Mouse (Mus musculus): Measurements from ENCODE around the gene Zfp866.

Gene Zfp866

GRCm38 (mm10) chr8:69790773-69791367 lies at the start of gene Zfp866, which contains the start of gene Atp13a1:
Gene Zfp866, minus strand, starts transcription at chr8:69791178.
Gene Atp13a1, plus strand, starts transcription at chr8:69791163.
- peak; percentile 91 to 93 for DNase-seq

DNA sequence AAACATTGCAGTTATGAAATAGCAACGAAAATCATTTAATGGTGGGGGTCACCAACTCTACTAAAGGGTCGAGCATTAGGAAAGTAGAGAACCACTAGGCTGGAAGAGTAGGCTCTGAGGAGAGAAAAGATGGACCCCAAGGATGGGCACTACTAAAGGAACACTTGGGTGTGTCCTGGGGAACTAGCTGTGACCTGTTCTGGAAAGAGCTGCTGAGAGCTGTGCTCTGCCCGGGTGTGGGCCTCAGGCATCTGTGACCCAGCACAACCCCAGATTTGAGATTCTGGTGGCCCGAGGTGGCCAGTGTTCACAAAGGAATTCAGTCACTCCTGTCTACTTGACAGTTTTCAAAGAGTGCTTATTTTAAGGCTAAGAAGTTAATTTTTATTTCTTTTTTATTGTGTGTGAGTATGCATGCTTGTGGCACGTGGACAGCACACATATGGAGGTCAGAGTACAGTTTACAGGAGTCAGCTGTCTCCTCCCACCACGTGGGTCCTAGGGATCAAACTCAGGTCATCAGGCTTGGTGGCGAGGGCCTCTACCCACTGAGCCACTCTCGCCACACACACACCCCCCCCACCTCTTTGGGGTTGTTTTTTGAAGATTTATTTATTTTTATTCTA lies 46.2 kb upstream of the Zfp866 start:
- no peak for DNase-seq

DNA sequence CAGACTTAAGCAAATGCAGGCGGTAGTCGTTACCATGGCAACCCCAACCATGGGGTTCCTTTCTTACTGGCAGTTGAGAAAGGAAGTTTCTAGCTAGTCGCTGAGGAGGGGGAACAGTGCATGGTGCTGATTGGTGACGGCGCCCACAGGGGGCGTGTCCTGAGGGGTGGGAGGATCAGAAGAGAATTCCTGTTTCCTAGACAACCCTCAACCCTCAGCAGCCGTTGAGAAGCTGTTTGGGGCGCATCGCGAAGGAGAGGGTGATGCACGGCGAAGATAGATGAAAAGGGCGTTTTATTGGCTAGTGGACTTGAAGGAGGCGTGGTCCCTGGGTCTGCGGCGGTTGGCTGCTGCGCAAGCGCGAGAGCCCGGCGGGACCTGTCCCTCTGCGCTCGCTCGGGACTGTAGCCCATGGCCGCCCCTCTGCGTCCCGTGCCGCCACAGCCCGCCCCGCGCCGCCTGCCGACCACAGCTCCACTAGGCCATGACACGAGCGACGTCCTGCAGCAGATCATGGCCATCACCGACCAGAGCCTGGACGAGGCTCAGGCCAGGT lies 41.4 kb upstream of the Zfp866 start, which contains the start of gene Pbx4:
Gene Pbx4, plus strand, starts transcription at position 194 of the 556 bp plus-strand sequence.
- peak; percentile 81 to 86 for DNase-seq

DNA sequence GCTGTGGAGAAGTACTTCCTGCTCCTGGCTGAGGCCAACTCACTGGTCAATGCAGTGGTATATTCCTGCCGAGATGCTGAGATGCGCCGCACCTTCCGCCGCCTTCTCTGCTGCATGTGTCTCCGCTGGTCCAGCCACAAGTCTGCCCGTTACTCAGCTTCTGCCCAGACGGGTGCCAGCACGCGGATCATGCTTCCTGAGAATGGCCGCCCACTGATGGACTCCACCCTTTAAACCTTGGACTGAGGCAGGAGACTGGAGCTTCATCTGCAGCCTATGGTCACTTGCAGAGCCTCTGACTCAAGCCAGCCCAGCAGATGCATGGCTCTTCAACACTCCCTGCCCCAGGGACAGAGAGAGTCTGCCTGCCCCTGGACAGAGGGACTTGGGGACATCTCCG lies 35.4 kb upstream of the Zfp866 start:
- DNase-seq = no peak

DNA sequence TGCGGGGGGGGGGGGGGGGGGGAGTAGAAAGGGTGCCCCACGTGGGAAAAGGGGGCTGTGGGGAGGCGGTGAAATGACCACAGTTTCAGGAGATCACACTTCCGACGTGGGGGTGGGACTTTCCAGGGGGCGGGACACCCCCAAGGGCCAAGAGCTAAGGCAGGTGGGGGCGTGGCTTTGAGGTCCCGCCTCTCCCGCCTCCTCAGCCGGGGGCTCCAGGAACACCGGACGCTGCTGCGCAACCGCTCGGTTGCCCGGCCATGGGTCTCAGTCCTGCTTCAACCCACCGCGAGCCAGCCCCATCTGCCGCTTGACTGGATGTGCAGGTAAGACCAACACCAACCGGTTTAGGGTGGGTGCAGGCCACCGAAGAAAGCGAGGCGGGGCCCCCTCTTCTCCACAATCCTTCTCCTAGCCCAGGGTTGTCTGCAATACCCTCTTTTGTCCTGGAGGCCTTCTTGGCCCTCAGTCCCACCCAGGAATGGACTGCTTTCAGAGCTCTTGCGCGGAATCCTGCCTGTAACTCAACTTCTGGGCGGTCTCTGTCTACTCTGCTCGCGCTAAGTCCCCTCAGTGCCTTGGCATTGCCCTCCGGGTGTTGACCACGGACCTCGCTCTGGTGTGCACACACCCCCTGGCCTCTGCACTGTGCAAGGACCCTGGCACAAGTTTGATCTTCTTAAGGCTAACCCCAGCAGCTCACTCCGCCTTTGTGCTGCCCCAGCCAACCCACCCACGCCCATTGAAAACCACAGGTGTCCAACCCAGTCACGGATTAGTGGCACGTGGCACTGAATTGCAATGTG lies 31.6 kb upstream of the Zfp866 start, which contains the start of gene Lpar2:
Gene Lpar2, plus strand, starts transcription at position 44 of the 806 bp plus-strand sequence.
- DNase-seq = peak in 1 of 2 experiments; percentile 55

DNA sequence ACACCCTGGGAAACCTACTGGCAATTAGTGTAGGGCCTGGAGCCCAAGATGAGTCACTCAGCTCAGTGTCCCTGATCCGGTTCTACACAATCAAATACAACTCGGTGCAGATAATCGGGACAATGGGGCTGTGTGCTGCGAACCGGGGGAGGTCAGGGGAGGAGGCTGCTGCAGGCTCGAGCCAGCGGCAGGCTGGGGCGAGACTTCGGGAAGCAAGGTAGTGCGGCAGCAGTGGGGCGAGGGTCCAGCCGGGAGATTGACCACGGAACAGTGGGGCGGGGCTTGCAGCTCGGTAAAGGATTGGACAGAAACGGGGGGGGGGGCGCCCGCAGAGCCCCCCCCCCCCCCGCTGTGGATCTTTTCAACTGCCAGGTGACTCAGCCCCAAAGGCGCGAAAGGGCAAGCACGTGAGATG lies 31.0 kb upstream of the Zfp866 start:
- peak; percentile 25 to 42 for DNase-seq

DNA sequence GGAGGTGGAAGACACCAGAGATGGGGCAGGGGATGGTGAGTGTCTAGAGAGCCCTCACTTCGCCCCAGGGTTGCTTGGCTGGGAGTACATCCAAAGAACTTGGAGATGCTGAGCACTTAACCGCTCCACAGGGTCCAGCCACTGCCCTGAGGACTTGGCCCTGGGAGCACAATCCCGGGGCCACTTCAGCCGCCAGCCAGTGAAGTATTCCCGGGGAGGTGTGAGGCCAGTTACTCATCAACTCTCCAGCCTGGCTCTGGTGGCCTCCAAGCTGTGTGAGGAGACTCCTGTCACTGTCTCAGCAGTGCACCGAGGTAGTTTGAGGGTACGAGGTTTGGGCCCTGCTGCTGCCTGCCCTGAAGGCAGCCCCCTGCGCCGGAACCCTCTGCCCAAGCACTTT lies 29.5 kb upstream of the Zfp866 start:
- DNase-seq = no peak

GRCm38 (mm10) chr8:69815396-69815795 lies 24.4 kb upstream of the Zfp866 start:
- DNase-seq = no peak

GRCm38 (mm10) chr8:69814881-69815280 lies 23.9 kb upstream of the Zfp866 start:
- DNase-seq = no peak

DNA sequence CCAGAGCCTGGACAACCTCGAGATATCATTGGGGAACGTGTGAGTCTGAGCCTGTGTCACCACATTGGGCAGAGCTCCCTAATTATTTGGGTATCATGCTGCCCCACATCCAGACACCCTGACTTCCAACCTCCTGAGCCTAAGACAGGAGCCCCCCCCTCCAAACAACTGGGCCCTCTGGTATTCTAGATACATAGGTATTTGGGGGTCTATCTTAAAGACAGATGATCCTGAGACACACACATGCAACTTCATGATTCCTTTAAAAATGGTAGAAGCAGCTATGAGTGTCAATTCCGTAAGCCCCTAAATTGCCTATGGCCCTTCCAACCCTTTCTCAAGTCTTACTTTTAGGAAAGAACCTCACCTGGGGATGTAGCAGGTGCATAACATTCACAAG lies 18.8 kb upstream of the Zfp866 start:
- no peak for DNase-seq

- DNase-seq = peak in 1 of 2 experiments; percentile 29
These were observed 18.0 kb upstream of the Zfp866 start for GRCm38 (mm10) chr8:69808864-69809403.

DNA sequence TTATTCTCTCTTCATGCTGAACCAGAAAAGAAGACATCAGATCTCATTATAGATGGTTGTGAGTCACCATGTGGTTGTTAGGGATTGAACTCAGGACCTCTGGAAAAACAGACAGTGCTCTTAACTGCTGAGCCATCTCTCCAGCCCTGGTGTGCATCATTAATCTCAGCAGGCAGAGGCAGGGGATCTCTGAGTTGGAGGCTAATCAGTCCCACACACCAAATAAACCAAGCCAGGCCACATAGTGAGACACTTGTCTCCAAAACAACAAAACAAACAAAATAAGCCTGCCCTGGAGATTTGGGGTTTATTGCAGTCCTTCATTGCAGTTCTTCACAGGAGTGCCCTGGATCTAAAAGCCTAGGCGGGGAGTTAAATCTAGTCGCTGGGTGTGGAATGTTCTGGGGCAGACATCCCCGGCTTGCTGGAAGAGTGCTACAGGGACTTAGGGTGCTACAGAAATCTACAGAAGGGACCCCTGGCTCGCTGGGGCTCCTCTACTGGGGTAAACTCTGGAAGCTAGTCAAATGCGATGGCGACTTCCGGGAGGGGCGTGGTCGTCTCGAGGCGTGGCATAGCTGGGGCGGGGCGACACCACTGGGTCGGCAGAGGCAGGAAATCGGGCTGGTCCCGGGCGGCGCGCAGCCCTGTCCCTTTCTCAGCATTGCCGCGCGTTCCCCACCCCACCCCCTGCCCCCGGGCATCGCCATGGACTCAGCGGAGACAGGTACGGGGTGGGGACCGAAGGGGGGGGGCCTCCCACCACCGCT lies 17.3 kb upstream of the Zfp866 start, which contains the start of gene Gmip:
Gene Gmip, plus strand, starts transcription at position 586 of the 770 bp plus-strand sequence.
- DNase-seq = peak in 1 of 2 experiments; percentile 63

DNA sequence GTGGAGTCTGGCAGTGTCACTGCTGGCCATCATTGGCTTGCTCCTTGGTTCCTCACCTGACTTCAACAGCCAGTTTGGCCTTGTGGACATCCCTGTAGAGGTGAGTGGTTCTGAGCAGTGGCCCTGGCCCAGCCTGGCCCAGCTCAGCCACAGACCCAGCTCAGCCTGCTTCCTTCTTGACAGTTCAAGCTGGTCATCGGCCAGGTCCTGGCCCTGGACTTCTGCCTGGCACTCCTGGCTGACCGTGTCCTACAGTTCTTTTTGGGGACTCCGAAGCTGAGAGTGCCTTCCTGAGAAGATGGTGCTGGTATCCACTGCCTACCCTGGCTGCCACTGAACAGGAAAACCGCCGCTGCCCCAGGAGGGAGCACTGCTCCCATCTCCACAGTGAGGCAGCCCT lies 16.3 kb upstream of the Zfp866 start:
- no peak for DNase-seq

DNA sequence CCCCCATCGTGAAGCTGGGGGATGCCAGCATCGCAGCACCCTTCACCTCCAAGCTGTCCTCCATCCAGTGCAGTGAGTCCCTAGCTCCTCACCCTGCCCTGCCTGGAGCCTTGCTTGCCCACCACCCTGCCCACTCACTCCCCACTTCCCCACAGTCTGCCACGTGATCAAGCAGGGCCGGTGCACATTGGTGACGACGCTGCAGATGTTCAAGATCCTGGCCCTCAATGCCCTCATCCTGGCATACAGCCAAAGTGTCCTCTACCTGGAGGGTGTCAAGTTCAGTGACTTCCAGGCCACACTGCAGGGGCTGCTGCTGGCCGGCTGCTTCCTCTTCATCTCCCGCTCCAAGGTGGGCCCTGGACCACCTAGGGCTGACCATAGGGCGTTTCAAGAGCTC lies 14.5 kb upstream of the Zfp866 start:
- DNase-seq = no peak

DNA sequence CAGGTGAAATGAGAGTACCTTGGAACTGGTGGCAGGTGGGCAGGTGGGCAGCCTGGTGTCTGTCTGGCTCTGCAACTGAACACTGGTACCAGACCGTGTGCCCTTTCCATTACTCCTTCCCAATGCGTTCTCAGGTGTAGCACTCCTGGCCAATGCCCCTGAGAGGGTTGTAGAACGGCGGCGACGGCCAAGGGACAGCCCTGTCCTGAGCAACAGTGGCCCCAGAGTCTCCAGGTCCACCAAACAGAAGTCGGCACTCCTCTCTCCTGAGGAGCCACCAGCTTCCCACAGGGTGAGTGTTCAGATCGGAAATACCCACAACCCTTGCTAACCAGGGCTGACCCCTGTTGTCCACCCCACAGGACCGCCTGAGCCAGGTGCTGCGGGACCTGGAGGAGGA lies 14.1 kb upstream of the Zfp866 start:
- peak in 1 of 2 experiments; percentile 1 for DNase-seq

DNA sequence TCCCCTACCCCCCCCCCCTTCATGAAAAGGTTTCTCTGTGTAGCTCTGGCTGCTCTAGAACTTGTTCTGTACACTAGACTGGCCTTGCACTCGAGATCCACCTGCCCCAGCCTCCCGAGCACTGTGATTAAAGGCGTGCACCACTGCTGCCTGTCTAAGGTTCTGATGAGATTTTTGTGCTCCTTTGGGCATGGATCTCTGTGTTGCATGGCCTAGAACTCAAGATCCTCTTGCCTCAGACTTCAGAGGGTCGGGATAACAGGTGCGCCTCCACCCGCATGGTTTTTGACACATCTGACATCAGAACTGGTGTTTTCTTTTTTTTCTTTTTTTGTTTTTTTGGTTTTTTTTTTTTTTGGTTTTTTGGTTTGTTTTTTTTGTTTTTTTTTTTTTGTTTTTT lies 13.6 kb upstream of the Zfp866 start:
- DNase-seq = peak in 1 of 2 experiments; percentile 0

DNA sequence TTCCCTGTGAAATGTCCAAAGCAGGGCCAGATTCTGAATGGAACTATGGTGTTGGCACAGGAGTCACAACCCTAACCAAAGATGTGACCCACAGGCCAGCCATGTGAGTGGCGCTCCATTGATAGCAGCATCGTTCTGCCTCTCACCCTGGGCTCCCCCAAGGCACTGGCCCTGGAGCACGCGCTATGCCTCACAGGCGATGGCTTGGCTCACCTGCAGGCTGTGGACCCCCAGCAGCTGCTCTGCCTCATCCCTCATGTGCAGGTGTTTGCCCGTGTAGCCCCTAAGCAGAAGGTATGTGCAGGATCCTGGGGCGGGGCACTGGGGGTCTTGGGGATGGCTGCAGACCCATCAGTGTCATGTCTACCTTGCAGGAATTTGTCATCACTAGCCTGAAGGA lies 12.4 kb upstream of the Zfp866 start:
- peak in 1 of 2 experiments; percentile 4 for DNase-seq

GRCm38 (mm10) chr8:69802216-69802615 lies 11.2 kb upstream of the Zfp866 start:
- peak in 1 of 2 experiments; percentile 2 for DNase-seq

DNA sequence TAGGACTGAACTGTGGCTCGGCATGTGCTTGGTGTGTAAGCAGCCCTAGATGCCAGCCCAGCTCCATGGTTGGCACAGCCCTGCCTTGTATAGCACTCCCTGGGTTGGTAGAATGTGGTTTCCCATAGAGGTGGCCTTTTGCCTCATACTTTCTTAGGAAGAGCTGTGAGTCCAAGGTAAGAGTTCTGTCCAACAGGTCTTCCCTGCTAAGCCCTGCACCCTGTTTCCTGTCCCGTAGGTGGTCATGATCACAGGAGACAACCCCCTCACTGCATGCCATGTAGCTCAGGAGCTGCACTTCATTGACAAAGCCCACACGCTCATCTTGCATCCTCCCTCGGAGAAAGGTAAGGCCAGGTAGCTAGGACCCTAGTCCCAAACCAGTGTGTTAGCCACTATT lies 10.8 kb upstream of the Zfp866 start:
- DNase-seq = peak in 1 of 2 experiments; percentile 2

DNA sequence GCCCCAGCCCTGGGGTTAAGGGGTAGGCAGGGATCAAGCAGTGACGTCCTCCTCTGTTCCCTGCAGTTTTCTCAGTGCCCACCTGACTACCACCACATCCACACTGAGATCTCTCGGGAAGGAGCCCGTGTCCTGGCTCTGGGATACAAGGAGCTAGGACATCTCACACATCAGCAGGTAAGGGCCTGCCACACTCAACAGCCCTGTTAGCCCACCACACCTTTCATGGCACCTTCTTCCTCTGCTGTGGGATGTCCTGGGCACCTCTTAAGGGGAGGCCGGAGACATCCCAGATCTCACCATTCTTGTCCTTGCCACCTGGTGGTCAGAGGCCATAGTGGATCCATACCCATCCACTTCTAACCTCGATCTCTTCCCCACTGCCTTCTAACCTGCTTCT lies 9.0 kb upstream of the Zfp866 start:
- no peak for DNase-seq

- DNase-seq = no peak
These were observed 8.3 kb upstream of the Zfp866 start for GRCm38 (mm10) chr8:69799261-69799660.

- DNase-seq = no peak
These were observed 6.7 kb upstream of the Zfp866 start for GRCm38 (mm10) chr8:69797661-69798060.
